Mouse (Mus musculus): ENCODE measurements around the gene Rgma. TPM values are rescaled to one million over a fixed set of nuclear protein-coding genes. Genes with fewer than 3 reads are reported as not detected.
A peak's percentile ranks its signal among the peaks of the same experiment; 100 is the strongest.

Rgma gene
- total RNA-seq (2021): 10 to 100 TPM; 10.9 to 13.7 TPM
- long read RNA-seq, experiment 1, partial matches to known transcripts: 0 of 3 reads
- long read RNA-seq, experiment 1, other reads (novel, unspliced or antisense): 2 of 3 reads
- long read RNA-seq, experiment 2, partial matches to known transcripts: 1 of 2 reads
- long read RNA-seq, experiment 2, other reads (novel, unspliced or antisense): 0 of 2 reads

- peak; percentile 48 to 67 for DNase-seq
Measured at GRCm38 (mm10) chr7:73375257-73376100, at the start of gene Rgma. TSS of gene Rgma (plus strand) at chr7:73375509.

- DNase-seq: no peak
Measured at GRCm38 (mm10) chr7:73326236-73326635, 49.1 kb upstream of the Rgma start.

DNA sequence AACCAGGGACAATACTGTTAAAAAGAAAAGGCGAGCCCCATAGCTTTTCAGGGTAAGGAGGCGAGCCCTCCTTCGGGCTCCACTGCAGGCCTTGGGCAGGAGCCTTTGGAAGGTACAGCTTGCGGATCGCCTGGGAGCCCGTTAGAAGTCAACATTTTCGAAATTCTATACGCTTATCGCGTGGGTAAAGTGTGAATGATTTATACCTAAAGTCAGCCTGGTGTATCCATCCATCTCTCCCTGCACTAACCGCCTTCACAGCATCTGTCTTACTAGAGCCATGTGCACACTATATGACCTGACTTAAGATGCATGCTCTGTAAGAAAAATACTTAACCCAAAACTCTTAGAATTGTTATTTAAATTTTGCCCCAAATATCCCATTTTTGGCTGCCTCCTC, 48.6 kb upstream of the Rgma start:
- DNase-seq: no peak

- no peak for DNase-seq
Measured at GRCm38 (mm10) chr7:73327193-73327592, 48.1 kb upstream of the Rgma start.

- no peak for DNase-seq
Measured at GRCm38 (mm10) chr7:73327652-73328051, 47.7 kb upstream of the Rgma start.

DNA sequence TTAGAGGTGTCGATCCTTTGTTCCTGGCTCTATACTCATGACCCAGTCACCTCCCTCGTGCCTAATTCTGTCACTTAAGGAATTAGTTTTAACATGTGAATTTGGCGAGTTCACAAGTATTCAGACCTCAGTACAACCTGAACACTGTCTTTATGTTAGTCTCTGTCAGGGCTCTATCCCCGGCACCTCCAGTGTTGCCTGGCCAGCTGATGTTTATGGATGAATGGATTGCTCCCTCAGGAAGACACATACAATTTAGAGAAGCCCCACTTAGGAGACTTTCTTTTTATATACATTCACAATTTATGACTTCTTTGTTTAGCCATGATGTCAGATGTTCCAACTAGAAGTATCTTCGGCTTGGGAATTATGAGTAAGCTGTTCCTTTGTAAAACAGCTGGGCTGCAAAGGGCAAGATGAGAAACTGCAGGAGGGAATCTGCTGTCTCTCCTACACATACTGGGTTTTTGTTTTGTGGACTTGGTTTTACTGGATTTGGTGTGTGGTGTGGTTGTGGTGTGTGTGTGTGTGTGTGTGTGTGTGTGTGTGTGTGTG, 46.6 kb upstream of the Rgma start:
- DNase-seq: no peak

GRCm38 (mm10) chr7:73330754-73331153, 44.6 kb upstream of the Rgma start:
- DNase-seq: no peak

DNA sequence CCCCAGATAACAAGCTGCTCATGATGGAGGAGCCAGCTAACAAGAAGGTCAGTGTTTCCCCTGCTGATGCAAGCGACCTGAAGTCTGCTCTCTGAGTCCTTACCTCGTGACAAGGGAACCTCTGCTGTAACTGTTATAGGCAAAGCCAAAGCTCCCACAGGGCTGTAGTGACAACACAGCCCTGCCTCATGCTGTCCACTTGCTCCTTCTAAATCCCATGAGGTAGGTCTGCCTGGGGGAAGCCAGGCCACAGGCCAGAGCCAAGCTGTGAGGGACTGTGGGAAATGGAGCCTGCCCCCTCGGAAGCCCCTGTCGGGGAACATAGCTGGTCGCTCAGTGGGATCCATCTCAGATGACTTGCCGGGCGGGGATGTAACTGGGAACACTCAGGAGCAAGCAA, 43.7 kb upstream of the Rgma start:
- DNase-seq: no peak

- DNase-seq: no peak
Measured at GRCm38 (mm10) chr7:73333398-73333988, 41.8 kb upstream of the Rgma start.

GRCm38 (mm10) chr7:73334883-73335282, 40.4 kb upstream of the Rgma start:
- no peak for DNase-seq

DNA sequence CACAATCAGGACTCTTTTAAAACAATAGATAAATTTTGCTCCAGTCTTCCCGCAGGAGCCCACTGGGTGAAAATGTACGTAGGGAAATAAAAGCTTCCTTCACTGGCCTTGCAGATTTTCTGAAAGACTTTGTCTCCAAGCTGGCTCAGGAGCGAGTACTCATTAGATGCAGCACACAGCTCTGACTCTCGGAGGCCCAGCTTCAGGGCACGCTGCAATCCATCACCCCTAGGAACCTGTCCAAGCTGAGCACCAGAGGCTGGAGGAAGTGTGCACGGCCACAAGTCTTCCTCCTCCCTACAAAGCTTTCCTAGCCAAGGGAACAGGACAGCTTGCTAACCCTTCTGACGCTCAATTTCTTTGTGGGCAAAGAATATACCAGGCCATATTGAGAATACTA, 38.9 kb upstream of the Rgma start:
- DNase-seq: no peak

GRCm38 (mm10) chr7:73338353-73338752, 37.0 kb upstream of the Rgma start:
- DNase-seq: peak in 1 of 2 experiments; percentile 18

DNA sequence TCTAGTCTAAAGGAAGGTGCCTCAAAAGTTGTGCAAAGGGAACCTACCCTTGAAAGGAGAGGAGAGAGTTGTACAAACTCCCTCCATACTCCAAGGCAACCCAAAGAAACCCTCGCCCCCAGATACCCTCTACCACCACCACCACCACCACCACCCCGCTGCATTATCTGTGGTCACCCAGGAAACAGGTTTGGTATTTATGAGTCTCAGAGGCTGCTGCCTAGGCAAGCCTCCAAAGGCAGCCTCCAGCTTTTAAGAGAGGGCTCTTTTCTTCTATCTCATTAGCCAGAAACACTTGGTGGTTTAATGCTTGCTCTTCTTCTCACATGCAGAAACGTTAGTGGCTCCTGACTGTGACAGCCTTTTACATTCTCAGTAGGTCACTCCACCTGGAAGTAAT, 31.5 kb upstream of the Rgma start:
- no peak for DNase-seq

GRCm38 (mm10) chr7:73348585-73349124, 26.7 kb upstream of the Rgma start:
- DNase-seq: no peak

DNA sequence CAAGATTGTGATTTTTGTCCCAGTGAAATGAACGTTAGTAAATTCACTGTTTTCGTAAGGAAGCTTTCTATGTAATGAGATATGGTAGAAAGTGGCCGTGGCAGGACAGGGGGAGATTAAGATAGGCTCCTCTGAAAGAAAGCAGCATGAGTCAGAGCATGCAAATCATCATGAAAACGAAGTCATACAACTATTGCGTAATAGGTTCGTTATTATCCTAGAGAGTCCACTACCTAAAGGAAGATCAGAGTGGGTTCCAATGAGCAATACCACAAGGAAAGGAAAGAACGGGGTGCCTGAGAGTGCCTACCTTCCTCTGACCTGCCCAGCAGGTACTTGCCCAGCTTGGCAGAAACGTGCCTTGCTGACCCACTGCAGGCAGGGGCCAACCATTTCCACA, 26.2 kb upstream of the Rgma start:
- DNase-seq: no peak

DNA sequence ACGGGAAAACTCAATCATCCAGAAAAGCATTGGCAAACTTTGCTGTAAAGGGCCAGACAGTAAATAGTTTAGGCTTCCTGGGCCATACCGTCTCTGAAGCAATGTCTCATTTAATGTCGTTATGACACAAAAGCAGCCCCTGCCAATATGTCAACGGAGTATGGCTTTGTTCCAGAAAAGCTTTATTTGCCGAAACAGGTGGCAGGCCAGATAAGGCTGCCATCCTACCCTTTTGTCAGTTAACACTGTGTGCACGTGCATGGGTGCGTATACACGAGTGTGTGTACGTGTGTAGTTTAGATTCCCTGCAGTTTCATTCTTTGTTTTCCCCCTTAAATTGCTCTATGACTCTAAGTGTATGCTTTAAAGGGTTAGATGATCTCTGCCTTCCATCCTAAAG, 20.1 kb upstream of the Rgma start:
- DNase-seq: no peak

GRCm38 (mm10) chr7:73356901-73357300, 18.4 kb upstream of the Rgma start:
- DNase-seq: no peak

GRCm38 (mm10) chr7:73357626-73358025, 17.7 kb upstream of the Rgma start:
- no peak for DNase-seq

GRCm38 (mm10) chr7:73365511-73365910, 9.8 kb upstream of the Rgma start:
- DNase-seq: peak in 1 of 2 experiments; percentile 35

DNA sequence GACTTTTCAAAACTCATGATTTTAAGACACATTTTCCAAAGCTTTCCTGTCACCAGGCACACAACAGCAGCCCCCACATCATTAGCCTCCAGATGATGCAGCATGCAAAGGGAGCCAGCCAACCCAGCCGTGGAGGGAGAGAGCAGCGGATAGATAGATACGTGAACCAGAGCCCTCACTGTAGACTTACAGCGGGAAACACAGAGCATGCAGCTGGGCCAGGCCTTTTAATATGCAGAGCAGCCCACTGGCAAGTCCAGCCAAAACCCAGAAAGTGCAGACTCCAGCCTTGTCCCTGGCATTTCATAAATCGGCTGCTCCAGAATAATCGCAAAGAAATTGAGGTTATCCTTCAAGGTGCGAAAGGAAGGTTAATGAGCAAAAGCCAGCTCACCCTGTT, 9.3 kb upstream of the Rgma start:
- no peak for DNase-seq

GRCm38 (mm10) chr7:73367681-73368464, 7.4 kb upstream of the Rgma start:
- DNase-seq: no peak

GRCm38 (mm10) chr7:73369992-73370391, 5.3 kb upstream of the Rgma start:
- no peak for DNase-seq
